ENCODE assay signal across 8 mouse cellular contexts in genomic region chr17:73950062-73950735, GRCm38 (mm10). TPM values are rescaled to one million over a fixed set of nuclear protein-coding genes. Genes with fewer than 3 reads are reported as not detected.
DNase-seq lines count a peak whose midpoint lies in the region; ATAC-seq and TF ChIP-seq lines count a peak whose summit lies in the region.

Gene Xdh, minus strand, starts transcription at chr17:73950196.

- no peak for DNase-seq in testis, postnatal 10 days (ENCODE audit: low spot score)
- DNase-seq in gastrocnemius, adult 2 months, result peak; percentile 75
- peak; percentile 95 for DNase-seq in kidney, adult 2 months
- DNase-seq in cerebellum, adult 18-20 months, result no peak
- DNase-seq in cerebellum, postnatal 14 days, result no peak
- no peak for DNase-seq in embryo, embryonic 10 days (ENCODE audit: low spot score)

- no peaks in the 10 kb centered on the region for H3K4me1 ChIP-seq in testis, adult 2 months (ENCODE audit: control insufficient read depth, insufficient read depth, low read length)
- peaks cover 6% of the 10 kb centered on the region; the same call in 1 of the 2 replicates for H3K4me1 ChIP-seq in kidney, adult 2 months (ENCODE audit: control insufficient read depth, insufficient read depth, low read length)

- no peak for TF ChIP-seq CTCF in testis, adult 2 months (IDR thresholded peaks at IDR 0.05; ENCODE audit: control insufficient read depth, insufficient read depth, insufficient replicate concordance, low read depth, low read length)
- TF ChIP-seq CTCF in gastrocnemius, adult 2 months (IDR thresholded peaks at IDR 0.05), result no peak
- no peak for TF ChIP-seq CTCF in kidney, adult 2 months (conservative IDR thresholded peaks at IDR 0.05; ENCODE audit: insufficient read depth, insufficient read length, low read depth, low read length)

- H3K27ac ChIP-seq in testis, adult 2 months (ENCODE audit: control insufficient read depth, insufficient read depth, low read depth, low read length), result peak within 1 kb of the TSS; percentile 45
- H3K27ac ChIP-seq in gastrocnemius, adult 2 months, result peak within 1 kb of the TSS; percentile 86
- H3K27ac ChIP-seq in kidney, adult 2 months (ENCODE audit: insufficient read depth, low read depth, low read length), result peak within 1 kb of the TSS; percentile 56

- TF ChIP-seq POLR2A in testis, adult 2 months (IDR thresholded peaks at IDR 0.05; ENCODE audit: control insufficient read depth, low read depth, low read length), result no peak
- TF ChIP-seq POLR2A in kidney, adult 2 months (IDR thresholded peaks at IDR 0.05; ENCODE audit: low read depth, low read length), result peak; percentile 41

- H3K4me3 ChIP-seq in testis, adult 2 months (ENCODE audit: control insufficient read depth, low read depth, low read length), result peak within 1 kb of the TSS; percentile 51
- H3K4me3 ChIP-seq in gastrocnemius, adult 2 months, result peak within 1 kb of the TSS; percentile 70
- H3K4me3 ChIP-seq in kidney, adult 2 months (ENCODE audit: insufficient read depth, low read depth, low read length), result peak within 1 kb of the TSS; percentile 64

- 12% methylated on average over 13 of the region's 13 CpGs for WGBS in kidney, adult 2 months

- intact Hi-C loops in gastrocnemius, adult 2 months (cut with DNase I), result no loop called here

- H3K36me3 ChIP-seq in testis, adult 2 months (ENCODE audit: control insufficient read depth, insufficient read depth, low read length), result no peaks in the 10 kb centered on the region
- no peaks in the 10 kb centered on the region for H3K36me3 ChIP-seq in kidney, adult 2 months (ENCODE audit: control insufficient read depth, insufficient read depth, low read length)

- peak; percentile 73 for ATAC-seq in megakaryocyte-erythroid progenitor cell, adult 5-6 weeks (replicated peaks; ENCODE audit: low FRiP score, low TSS enrichment, poor library complexity, severe bottlenecking)

- no peaks in the 10 kb centered on the region for H3K27me3 ChIP-seq in testis, adult 2 months (ENCODE audit: control insufficient read depth, insufficient read depth, low read length)
- no peaks in the 10 kb centered on the region for H3K27me3 ChIP-seq in kidney, adult 2 months (replicated peaks; ENCODE audit: control insufficient read depth, insufficient read depth, low read length)

RNA-seq across cellular contexts. Expression of gene Xdh, which starts in this region (rescaled TPM):
- polyA plus RNA-seq in testis, adult 2 months (2012; rRNA removed), result 2.3 and 3.3 TPM in 2 replicates
- total RNA-seq in gastrocnemius, adult 2 months (2021), result 10 to 100 TPM; 54.9 to 72.1 TPM
- 19.2 and 23.4 TPM in 2 replicates for polyA plus RNA-seq in kidney, adult 2 months (2012; rRNA removed)
- total RNA-seq in megakaryocyte-erythroid progenitor cell, adult 5-6 weeks (2014; fragmentation: Nextera tagmentation), result 1.8 and 12.0 TPM in 2 replicates
- total RNA-seq in megakaryocyte-erythroid progenitor cell, adult 5-6 weeks (2017), result 4.0 and 11.0 TPM in 2 replicates

Comparison
In these comparisons a context has a peak if more than half of its experiments do, and no peak if none do; other contexts are left out.
1. RNA of gene Xdh (total RNA-seq): 54.9 to 72.1 TPM in gastrocnemius, adult 2 months; 1.8 to 12.0 TPM in megakaryocyte-erythroid progenitor cell, adult 5-6 weeks; every median in the first group is over 4 times any median in the second.
2. DNase-seq: peak in gastrocnemius, adult 2 months (single experiment) and kidney, adult 2 months (single experiment); none in testis, postnatal 10 days (single experiment), cerebellum, adult 18-20 months (0 of 2), cerebellum, postnatal 14 days (0 of 2) and embryo, embryonic 10 days (single experiment).
3. Peak in every context shown above with its lines, with median percentiles within 50 percentile points of each other: H3K27ac ChIP-seq and H3K4me3 ChIP-seq.